Mouse (Mus musculus): ENCODE measurements at regions not wholly inside any gene's neighbourhood (a gene's known extent, or its start where the extent isn't known, plus 50 kb on each side); places are given as distances from the start of the nearest gene placed in this dataset.
A peak's percentile ranks its signal among the peaks of the same experiment; 100 is the strongest.

DNA sequence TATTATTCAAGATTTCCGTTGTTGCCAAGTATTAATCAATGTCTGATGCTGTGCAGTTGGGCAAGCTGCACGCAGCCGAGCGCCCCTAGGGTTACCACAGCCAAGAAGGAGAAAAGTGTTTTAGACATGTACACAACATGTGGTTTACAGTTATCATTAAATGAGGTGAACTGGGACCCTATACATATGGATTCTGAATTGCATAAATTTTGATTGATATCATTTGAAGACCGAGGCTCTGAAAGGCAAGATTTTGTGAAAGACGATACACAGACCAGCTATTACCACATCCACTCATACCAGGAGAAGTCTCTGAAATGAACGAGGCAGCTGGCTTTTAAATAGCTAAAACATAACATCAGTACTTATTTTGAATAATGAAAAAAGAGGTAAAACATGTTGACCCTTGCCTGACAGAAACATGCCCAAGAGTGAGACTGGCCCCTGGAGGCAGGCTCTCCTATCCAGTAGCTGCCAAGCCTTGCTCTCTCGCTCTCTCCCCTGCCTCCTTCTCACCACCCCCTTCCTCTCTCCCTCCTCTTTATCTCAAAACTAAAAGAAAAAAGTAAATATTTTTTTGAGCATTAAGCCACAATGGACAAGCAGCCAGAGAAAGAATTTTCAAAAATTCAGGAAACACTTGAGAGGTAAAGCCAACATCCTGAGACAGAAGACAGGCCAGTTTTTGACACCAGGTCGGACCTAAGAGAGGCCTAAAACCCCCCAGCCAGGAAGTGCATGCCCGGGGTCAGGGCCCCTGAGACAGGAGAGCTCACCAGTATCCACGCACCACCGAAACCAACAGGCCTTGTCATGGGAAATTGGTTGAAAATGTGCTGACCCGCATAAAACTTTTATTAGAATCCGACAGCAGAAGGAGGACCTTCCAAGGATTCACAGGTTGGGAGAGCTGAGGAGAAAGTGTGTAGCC is 342.9 kb upstream of the Mki67 start:
- no peak for TF ChIP-seq CTCF (IDR thresholded peaks at IDR 0.05)
- TF ChIP-seq EP300 (IDR thresholded peaks at IDR 0.05; ENCODE audit: insufficient read depth, low read depth, low read length): no peak
- TF ChIP-seq POLR2A (IDR thresholded peaks at IDR 0.05; ENCODE audit: insufficient read depth, low read depth, low read length): no peak
- Histone ChIP-seq H3K27me3 (ENCODE audit: control insufficient read depth, insufficient read depth, low read length) (no peaks in the 10 kb centered on the region), H3K4me3 (no peak overlapping the region), H3K36me3 (ENCODE audit: control insufficient read depth, insufficient read depth, low read length) (no peaks in the 10 kb centered on the region), H3K79me2 (replicated peaks; ENCODE audit: control insufficient read depth, insufficient read depth, low read length) (no peaks in the 10 kb centered on the region), H3K9ac (ENCODE audit: low read depth, low read length) (no peak overlapping the region), H3K27ac (no peak overlapping the region), H3K4me1 (ENCODE audit: control insufficient read depth, insufficient read depth, low read length) (peaks cover 1% of the 10 kb centered on the region; the same call in 1 of the 2 replicates)
- intact Hi-C loops (cut with DNase I): no loop called here
- WGBS: 72% methylated on average over 14 of the region's 14 CpGs
- no peak for DNase-seq

GRCm38 (mm10) chr7:136059896-136060295 is 343.7 kb upstream of the Mki67 start:
- Histone ChIP-seq H3K79me2 (replicated peaks; ENCODE audit: control insufficient read depth, insufficient read depth, low read length) (no peaks in the 10 kb centered on the region), H3K4me3 (no peak overlapping the region; the same call in 1 of the 2 replicates), H3K27me3 (ENCODE audit: control insufficient read depth, insufficient read depth, low read length) (no peaks in the 10 kb centered on the region), H3K4me1 (ENCODE audit: control insufficient read depth, insufficient read depth, low read length) (peaks cover 1% of the 10 kb centered on the region; the same call in 1 of the 2 replicates), H3K27ac (no peak overlapping the region), H3K9ac (ENCODE audit: low read depth, low read length) (no peak overlapping the region), H3K36me3 (ENCODE audit: control insufficient read depth, insufficient read depth, low read length) (no peaks in the 10 kb centered on the region)
- intact Hi-C loops (cut with DNase I): loop anchor here (2.0 to 5.0 kb wide), 4 partner anchors 72 to 1259 kb away; no protein-coding TSS in a partner anchor
- WGBS: 60% methylated on average over 11 of the region's 11 CpGs
- no peak for TF ChIP-seq CTCF (IDR thresholded peaks at IDR 0.05)
- no peak for TF ChIP-seq EP300 (IDR thresholded peaks at IDR 0.05; ENCODE audit: insufficient read depth, low read depth, low read length)
- TF ChIP-seq POLR2A (IDR thresholded peaks at IDR 0.05; ENCODE audit: insufficient read depth, low read depth, low read length): no peak
- no peak for DNase-seq

- Histone ChIP-seq H3K4me1 (ENCODE audit: control insufficient read depth, insufficient read depth, low read length) (peaks cover 1% of the 10 kb centered on the region; the same call in 1 of the 2 replicates), H3K27ac (peak overlapping the region; percentile 46; the same call in 1 of the 2 replicates), H3K27me3 (ENCODE audit: control insufficient read depth, insufficient read depth, low read length) (no peaks in the 10 kb centered on the region), H3K4me3 (peak overlapping the region; percentile 21), H3K36me3 (ENCODE audit: control insufficient read depth, insufficient read depth, low read length) (no peaks in the 10 kb centered on the region), H3K9ac (ENCODE audit: low read depth, low read length) (peak overlapping the region; percentile 52), H3K79me2 (replicated peaks; ENCODE audit: control insufficient read depth, insufficient read depth, low read length) (no peaks in the 10 kb centered on the region)
- peak; percentile 66 to 72 for DNase-seq
- TF ChIP-seq EP300 (IDR thresholded peaks at IDR 0.05; ENCODE audit: insufficient read depth, low read depth, low read length) (no peak), CTCF (IDR thresholded peaks at IDR 0.05) (peak; percentile 71)
- 11% methylated on average over 29 of the region's 29 CpGs for WGBS
- intact Hi-C loops (cut with DNase I): loop anchor here (2.0 to 5.0 kb wide), 4 partner anchors 72 to 1258 kb away; no protein-coding TSS in a partner anchor
These were observed 344.3 kb upstream of the Mki67 start for GRCm38 (mm10) chr7:136060339-136061073.

- Histone ChIP-seq H3K36me3 (ENCODE audit: control insufficient read depth, insufficient read depth, low read length) (no peaks in the 10 kb centered on the region), H3K27me3 (ENCODE audit: control insufficient read depth, insufficient read depth, low read length) (no peaks in the 10 kb centered on the region), H3K79me2 (replicated peaks; ENCODE audit: control insufficient read depth, insufficient read depth, low read length) (no peaks in the 10 kb centered on the region), H3K27ac (no peak overlapping the region), H3K4me3 (no peak overlapping the region), H3K9ac (ENCODE audit: low read depth, low read length) (no peak overlapping the region), H3K4me1 (ENCODE audit: control insufficient read depth, insufficient read depth, low read length) (peaks cover 1% of the 10 kb centered on the region; the same call in 1 of the 2 replicates)
- intact Hi-C loops (cut with DNase I): loop anchor here (5.0 kb wide), 3 partner anchors 70 to 420 kb away; no protein-coding TSS in a partner anchor
- TF ChIP-seq POLR2A (IDR thresholded peaks at IDR 0.05; ENCODE audit: insufficient read depth, low read depth, low read length) (no peak), EP300 (IDR thresholded peaks at IDR 0.05; ENCODE audit: insufficient read depth, low read depth, low read length) (no peak)
- DNase-seq: no peak
- WGBS: 85% methylated on average over 5 of the region's 5 CpGs
These were observed 346.5 kb upstream of the Mki67 start for GRCm38 (mm10) chr7:136062658-136063057.

DNA sequence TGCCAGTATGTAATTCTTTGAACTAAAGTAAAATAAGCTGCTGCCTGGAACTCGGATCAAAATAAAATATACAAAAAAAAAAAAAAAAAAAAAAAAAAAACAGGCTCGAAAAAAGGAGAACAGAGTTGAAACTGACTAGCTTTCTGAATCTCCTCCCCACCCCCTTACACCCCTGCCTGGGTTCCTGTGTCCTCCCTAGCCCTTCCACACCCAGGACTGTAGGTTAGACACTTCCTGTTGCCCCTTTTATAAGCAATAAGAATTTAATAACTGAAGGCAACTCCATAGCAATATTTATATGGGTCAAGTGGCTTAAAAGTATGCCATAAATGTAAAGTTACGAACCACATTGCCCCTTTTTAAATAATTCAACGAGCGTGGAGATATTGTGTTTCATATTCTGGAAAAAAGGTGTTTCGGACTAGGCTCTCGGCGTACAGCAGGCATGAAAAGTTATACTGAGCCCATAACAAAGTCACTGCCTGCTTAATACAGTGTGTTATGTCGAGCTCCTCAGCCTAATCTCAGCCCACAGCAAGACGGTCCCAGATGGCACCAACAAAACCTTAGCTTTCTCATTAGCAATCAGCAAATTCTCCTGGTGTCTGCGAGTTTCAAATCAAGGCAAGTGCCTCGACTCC is 349.0 kb upstream of the Mki67 start:
- DNase-seq: no peak
- H3K27me3 ChIP-seq (ENCODE audit: control insufficient read depth, insufficient read depth, low read length): no peaks in the 10 kb centered on the region
- WGBS: 76% methylated on average over 12 of the region's 12 CpGs
- peaks cover 1% of the 10 kb centered on the region; the same call in 1 of the 2 replicates for H3K4me1 ChIP-seq (ENCODE audit: control insufficient read depth, insufficient read depth, low read length)
- intact Hi-C loops (cut with DNase I): no loop called here
- no peak overlapping the region for H3K27ac ChIP-seq
- no peak overlapping the region for H3K4me3 ChIP-seq
- no peak for TF ChIP-seq EP300 (IDR thresholded peaks at IDR 0.05; ENCODE audit: insufficient read depth, low read depth, low read length)
- TF ChIP-seq CTCF (IDR thresholded peaks at IDR 0.05): no peak
- no peak for TF ChIP-seq POLR2A (IDR thresholded peaks at IDR 0.05; ENCODE audit: insufficient read depth, low read depth, low read length)
- no peaks in the 10 kb centered on the region for H3K79me2 ChIP-seq (replicated peaks; ENCODE audit: control insufficient read depth, insufficient read depth, low read length)
- no peaks in the 10 kb centered on the region for H3K36me3 ChIP-seq (ENCODE audit: control insufficient read depth, insufficient read depth, low read length)
- H3K9ac ChIP-seq (ENCODE audit: low read depth, low read length): no peak overlapping the region
